Mouse (Mus musculus) liver, postnatal 0 days (tissue): Measurements from ENCODE around the gene Cenph. TPM values are rescaled to one million over a fixed set of nuclear protein-coding genes. Genes with fewer than 3 reads are reported as not detected.
"Not testable (repeated sequence)": the region's sequence is repeated elsewhere in the genome, so short reads cannot be mapped to it uniquely, and the experiment has no call there.

Experiments
- ATAC-seq: fragments of 200-750 bp; cut with Nextera tagmentation; 2 replicates; pipeline ENCODE4 v1.8.0; 2017; ENCODE audit warnings: mild to moderate bottlenecking, moderate library complexity
- DNase-seq: peaks from one replicate; pipeline ENCODE4 v3.0.0-alpha.2; 2016
- H3K27ac ChIP-seq: fragments of 300-500 bp; sonication (generic); 2 replicates; pipeline ENCODE4 v1.5.1; 2014; ENCODE audit warnings: antibody characterized with exemption, moderate library complexity, mild to moderate bottlenecking, low read depth
- H3K27me3 ChIP-seq: fragments of 300-500 bp; sonication (generic); 2 replicates; pipeline ENCODE4 v1.6.1; 2014; ENCODE audit warnings: low read length, control low read depth, mixed read lengths; ENCODE audit not compliant: insufficient read depth
- H3K36me3 ChIP-seq: fragments of 300-500 bp; sonication (generic); replicated peaks from 2 replicates; pipeline ENCODE4 v1.6.1; 2014; ENCODE audit warnings: mild to moderate bottlenecking, control low read depth, low read length, moderate library complexity, mixed read lengths; ENCODE audit not compliant: insufficient read depth
- H3K4me1 ChIP-seq: fragments of 300-500 bp; sonication (generic); 2 replicates; pipeline ENCODE4 v1.6.1; 2014; ENCODE audit warnings: antibody characterized with exemption, mild to moderate bottlenecking, control low read depth; ENCODE audit not compliant: insufficient read depth
- H3K4me2 ChIP-seq: fragments of 300-500 bp; sonication (generic); 2 replicates; pipeline ENCODE4 v1.6.1; 2014; ENCODE audit warnings: low read depth, mild to moderate bottlenecking, low read length, moderate library complexity, mixed read lengths
- H3K4me3 ChIP-seq: fragments of 300-500 bp; sonication (generic); 2 replicates; pipeline ENCODE4 v1.5.1; 2014; ENCODE audit warnings: low read depth, low read length
- H3K9ac ChIP-seq: fragments of 300-500 bp; sonication (generic); replicated peaks from 2 replicates; pipeline ENCODE4 v1.6.1; 2014; ENCODE audit warnings: mild to moderate bottlenecking, moderate library complexity
- H3K9me3 ChIP-seq: fragments of 300-500 bp; sonication (generic); 2 replicates; pipeline ENCODE4 v1.6.1; 2016; ENCODE audit warnings: mild to moderate bottlenecking, control low read depth, low read length, mixed read lengths
- CTCF ChIP-seq: sonication (generic); IDR thresholded peaks from 2 replicates; pipeline ENCODE4 v1.5.1; 2016; ENCODE audit warnings: antibody characterized with exemption, low read depth
- EP300 ChIP-seq: IDR thresholded peaks from 2 replicates; pipeline ENCODE4 v1.6.1; 2016; ENCODE audit warnings: antibody characterized with exemption, low read depth, mild to moderate bottlenecking
- WGBS: fragments of 180-500 bp; shearing (Covaris S2); extraction: QIAGEN DNeasy Blood & Tissue Kit; methylation state at CpG from one replicate; pipeline ENCODE4 v1.1.7; 2014; ENCODE audit not compliant: insufficient replicate concordance; 5-methylcytosine and 5-hydroxymethylcytosine counted together
- polyA plus RNA-seq: library from polyadenylated mRNA; unstranded; fragments of >200 nt; fragmentation: Nextera tagmentation; extraction: Ambion mirVana; gene quantifications from 2 replicates; pipeline ENCODE4 v1.2.1, GENCODE M21; 2015

Cenph gene
- polyA plus RNA-seq, 1 experiment from 2014 or later = 19.6 TPM

DNA sequence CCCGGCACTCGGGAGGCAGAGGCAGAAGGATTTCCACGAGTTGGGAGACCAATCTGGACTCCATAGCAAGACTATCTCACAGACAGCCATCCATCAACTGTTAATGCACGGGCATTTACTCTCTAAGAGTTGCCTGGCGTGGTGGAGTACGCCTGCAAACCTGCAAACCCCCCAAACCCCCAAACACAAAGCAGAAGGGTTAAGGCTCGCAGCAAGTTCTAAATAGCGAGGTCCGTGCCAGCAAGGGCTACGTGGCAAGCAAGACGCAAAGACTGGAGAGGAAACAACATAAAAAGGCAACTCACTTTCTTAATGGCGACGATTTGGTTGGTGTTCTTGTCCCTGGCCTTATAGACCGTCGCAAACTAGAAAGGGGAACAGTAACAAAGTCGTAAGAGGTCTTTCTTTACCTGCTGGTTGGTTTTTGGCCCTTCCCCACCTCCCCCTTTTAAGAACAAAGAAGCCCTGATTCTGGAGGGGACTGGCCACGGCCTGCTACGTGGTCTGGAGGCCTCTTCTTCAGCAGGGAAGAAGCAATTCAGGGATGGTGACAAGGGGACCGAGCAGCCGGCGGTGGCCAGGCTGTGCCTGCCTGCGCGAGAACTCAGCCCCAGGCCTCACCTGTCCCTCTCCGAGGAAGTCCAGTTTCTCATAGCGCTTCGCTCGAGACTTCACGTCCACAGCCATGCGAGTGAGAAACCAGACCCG, 45.4 kb downstream of the Cenph start:
- no peaks in the 10 kb centered on the region for H3K9me3 ChIP-seq
- H3K9ac ChIP-seq = peak overlapping the region; percentile 89
- H3K27me3 ChIP-seq = no peaks in the 10 kb centered on the region
- WGBS = under 1% methylated on average over 30 of the region's 30 CpGs
- peak overlapping the region; percentile 91 for H3K4me2 ChIP-seq
- H3K4me1 ChIP-seq = peaks cover 12% of the 10 kb centered on the region
- peaks cover 14% of the 10 kb centered on the region for H3K36me3 ChIP-seq
- H3K4me3 ChIP-seq = peak overlapping the region; percentile 88
- ATAC-seq (peak; percentile 82), DNase-seq (no peak)
- H3K27ac ChIP-seq = peak overlapping the region; percentile 91
- TF ChIP-seq EP300 (no peak), CTCF (no peak)

DNA sequence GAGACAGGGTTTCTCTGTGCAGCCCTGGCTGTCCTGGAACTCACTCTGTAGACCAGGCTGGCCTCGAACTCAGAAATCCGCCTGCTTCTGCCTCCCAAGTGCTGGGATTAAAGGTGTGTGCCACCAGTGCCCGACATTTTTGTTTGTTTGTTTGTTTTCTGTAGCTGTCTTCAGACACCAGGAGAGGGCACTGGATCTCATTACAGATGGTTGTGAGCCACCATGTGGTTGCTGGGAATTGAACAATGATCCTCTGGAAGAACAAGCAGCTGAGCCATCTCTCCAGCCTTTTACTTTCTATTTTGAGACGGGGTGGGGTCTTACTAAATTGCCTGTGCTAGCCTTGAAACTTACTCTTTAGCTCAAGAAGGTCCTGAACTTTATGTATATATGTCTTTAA, 47.2 kb downstream of the Cenph start:
- Histone ChIP-seq H3K4me1 (peaks cover 12% of the 10 kb centered on the region), H3K36me3 (peaks cover 11% of the 10 kb centered on the region)
- H3K27me3 ChIP-seq, ATAC-seq, H3K9me3 ChIP-seq, H3K4me3 ChIP-seq, H3K9ac ChIP-seq, H3K4me2 ChIP-seq, DNase-seq, H3K27ac ChIP-seq: not testable (repeated sequence)
- 91% methylated on average over 4 of the region's 4 CpGs for WGBS

DNA sequence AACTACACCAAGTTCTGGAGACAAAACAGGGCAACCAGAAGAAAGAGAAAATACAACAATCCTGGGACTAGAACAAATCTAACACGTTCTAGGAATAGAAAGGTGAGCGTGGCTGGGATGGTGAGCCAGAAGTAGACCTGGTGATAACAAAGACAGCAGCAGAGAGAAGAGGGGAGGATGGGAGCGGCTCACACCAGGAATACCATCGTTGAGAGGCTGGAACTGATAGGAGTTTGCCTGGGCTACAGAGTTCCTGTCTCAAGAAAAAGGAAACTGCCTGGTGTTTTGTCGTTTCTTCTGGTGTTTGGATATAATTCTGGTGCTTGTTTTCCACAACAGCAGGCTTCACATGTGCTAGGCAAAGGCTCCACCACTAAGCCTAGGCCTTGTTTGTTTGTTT, 47.6 kb downstream of the Cenph start:
- Histone ChIP-seq H3K27me3 (no peaks in the 10 kb centered on the region), H3K9me3 (no peaks in the 10 kb centered on the region), H3K4me2 (no peak overlapping the region), H3K27ac (no peak overlapping the region), H3K4me3 (no peak overlapping the region), H3K4me1 (peaks cover 12% of the 10 kb centered on the region), H3K36me3 (peaks cover 11% of the 10 kb centered on the region), H3K9ac (no peak overlapping the region)
- TF ChIP-seq EP300 = no peak
- no peak for TF ChIP-seq CTCF
- 81% methylated on average over 5 of the region's 5 CpGs for WGBS
- DNase-seq (no peak), ATAC-seq (no peak)

DNA sequence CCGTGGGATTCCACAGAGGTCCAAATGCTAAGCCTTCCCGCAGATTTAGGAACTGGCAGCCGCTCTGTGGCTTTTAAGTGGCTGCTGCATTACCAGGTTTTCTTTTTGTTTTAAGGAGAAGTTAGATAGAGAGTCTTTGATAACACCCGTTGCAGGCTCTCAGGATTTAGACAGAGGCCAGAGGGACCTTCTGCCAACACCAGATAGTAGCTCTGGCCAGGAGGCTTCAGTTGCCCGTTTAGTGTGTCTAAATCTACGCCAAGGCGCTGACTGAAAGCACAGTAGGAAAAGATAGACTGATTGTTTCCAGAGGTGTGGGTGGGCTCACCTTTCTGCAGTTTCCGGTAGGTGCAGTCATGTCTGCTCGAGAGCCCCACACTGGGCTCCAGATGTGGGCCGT, 50.5 kb downstream of the Cenph start:
- Histone ChIP-seq H3K27ac (no peak overlapping the region), H3K4me2 (no peak overlapping the region), H3K4me3 (no peak overlapping the region), H3K36me3 (peaks cover 15% of the 10 kb centered on the region), H3K4me1 (peaks cover 8% of the 10 kb centered on the region), H3K9ac (no peak overlapping the region), H3K9me3 (no peaks in the 10 kb centered on the region), H3K27me3 (no peaks in the 10 kb centered on the region)
- DNase-seq (no peak), ATAC-seq (0 out of 2 replicates have a peak, but pooled peaks have one; percentile 45)
- TF ChIP-seq EP300 (peak; percentile 75), CTCF (no peak)
- WGBS = 58% methylated on average over 10 of the region's 10 CpGs

DNA sequence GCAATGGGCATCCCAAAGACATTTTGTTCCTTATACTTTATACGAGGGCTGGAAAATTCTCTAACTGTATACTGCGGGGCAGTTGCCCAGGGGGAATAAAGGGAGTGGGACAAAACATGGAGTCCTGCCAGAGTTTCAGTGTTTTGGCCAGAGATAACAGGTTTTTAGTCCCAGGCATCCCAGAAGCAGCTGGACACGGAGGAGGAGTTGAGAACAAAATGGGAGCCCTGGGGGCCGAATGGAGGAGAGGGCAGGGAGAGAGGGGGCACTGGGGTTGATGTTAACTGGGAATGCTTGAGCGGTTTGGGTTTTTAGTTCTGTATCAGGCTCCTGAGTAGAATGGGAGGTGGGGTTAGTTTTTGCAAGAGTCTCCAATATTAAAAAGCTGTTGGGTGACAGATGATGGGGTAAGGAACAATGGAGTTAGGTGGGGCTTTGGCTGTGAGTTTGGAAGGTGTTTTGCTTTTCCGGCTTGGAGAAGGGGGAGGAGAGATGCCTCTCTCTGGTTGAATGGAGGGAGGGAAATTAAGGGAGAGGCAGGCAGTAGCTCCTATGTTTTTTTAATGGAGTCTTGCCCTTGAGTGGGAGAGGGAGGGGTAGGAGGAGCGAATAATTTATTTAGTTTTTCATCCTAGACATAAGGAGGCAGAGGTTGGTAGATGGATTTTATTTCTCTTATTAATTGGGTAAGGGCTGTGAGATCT, 51.5 kb downstream of the Cenph start:
- no peaks in the 10 kb centered on the region for H3K27me3 ChIP-seq
- peaks cover 18% of the 10 kb centered on the region for H3K36me3 ChIP-seq
- no peak overlapping the region for H3K27ac ChIP-seq
- DNase-seq = no peak
- no peak overlapping the region for H3K9ac ChIP-seq
- no peak for ATAC-seq
- no peak overlapping the region for H3K4me3 ChIP-seq
- 83% methylated on average over 7 of the region's 7 CpGs for WGBS
- peaks cover 4% of the 10 kb centered on the region for H3K4me1 ChIP-seq
- no peak overlapping the region for H3K4me2 ChIP-seq
- H3K9me3 ChIP-seq = no peaks in the 10 kb centered on the region
- no peak for TF ChIP-seq EP300
- TF ChIP-seq CTCF = no peak

DNA sequence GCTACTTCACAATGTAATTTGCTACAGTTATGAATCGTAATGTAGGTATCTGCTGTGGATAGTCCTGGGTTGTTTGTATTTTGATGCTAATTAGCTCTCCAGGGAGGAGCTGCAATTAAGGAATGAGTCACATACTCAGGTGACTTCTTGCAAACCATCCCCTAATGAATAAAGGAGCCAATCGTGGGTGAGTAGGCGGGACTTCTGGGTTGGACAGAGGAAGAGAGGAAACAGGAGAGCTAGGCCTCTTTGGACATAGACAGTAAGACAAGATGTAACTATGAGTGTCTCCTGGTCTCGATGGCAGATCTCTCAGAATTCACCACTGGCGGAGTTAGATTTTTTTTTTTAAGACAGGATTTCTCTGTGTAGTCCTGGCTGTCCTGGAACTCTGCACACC, 54.0 kb downstream of the Cenph start:
- 82% methylated on average over 5 of the region's 5 CpGs for whole genome bisulfite sequencing
- Histone ChIP-seq H3K27ac (no peak overlapping the region), H3K4me1 (no peaks in the 10 kb centered on the region), H3K27me3 (no peaks in the 10 kb centered on the region), H3K9me3 (no peaks in the 10 kb centered on the region), H3K4me3 (no peak overlapping the region), H3K36me3 (peaks cover 24% of the 10 kb centered on the region), H3K9ac (no peak overlapping the region), H3K4me2 (no peak overlapping the region)
- DNase-seq = no peak
- no peak for TF ChIP-seq EP300
- no peak for TF ChIP-seq CTCF
- ATAC-seq = no peak
